Mouse (Mus musculus) intestine, embryonic 15.5 days (tissue): ENCODE measurements at regions not wholly inside any gene's neighbourhood (a gene's known extent, or its start where the extent isn't known, plus 50 kb on each side); places are given as distances from the start of the nearest gene placed in this dataset.

Experiments used
- ATAC-seq: fragments of 200-750 bp; cut with Nextera tagmentation; 2 replicates; pipeline ENCODE4 v1.8.0; 2017; ENCODE audit warnings: moderate TSS enrichment, moderate library complexity
- H3K27ac ChIP-seq: fragments of 300-500 bp; sonication (generic); 2 replicates; pipeline ENCODE4 v1.5.1; 2015; ENCODE audit warnings: mild to moderate bottlenecking, inconsistent platforms
- H3K27me3 ChIP-seq: fragments of 300-500 bp; sonication (generic); replicated peaks from 2 replicates; pipeline ENCODE4 v1.6.1; 2015; ENCODE audit warnings: inconsistent platforms
- H3K36me3 ChIP-seq: fragments of 300-500 bp; sonication (generic); 2 replicates; pipeline ENCODE4 v1.6.1; 2015; ENCODE audit warnings: inconsistent platforms
- H3K4me1 ChIP-seq: fragments of 300-500 bp; sonication (generic); replicated peaks from 2 replicates; pipeline ENCODE4 v1.6.1; 2015; ENCODE audit warnings: inconsistent platforms
- H3K4me2 ChIP-seq: fragments of 300-500 bp; sonication (generic); replicated peaks from 2 replicates; pipeline ENCODE4 v1.6.1; 2015; ENCODE audit warnings: mild to moderate bottlenecking, inconsistent platforms
- H3K4me3 ChIP-seq: fragments of 300-500 bp; sonication (generic); replicated peaks from 2 replicates; pipeline ENCODE4 v1.5.1; 2015; ENCODE audit warnings: inconsistent platforms
- H3K9ac ChIP-seq: fragments of 300-500 bp; sonication (generic); 2 replicates; pipeline ENCODE4 v1.6.1; 2015; ENCODE audit warnings: inconsistent platforms
- H3K9me3 ChIP-seq: fragments of 300-500 bp; sonication (generic); 2 replicates; pipeline ENCODE4 v1.6.1; 2016; ENCODE audit warnings: inconsistent platforms
- WGBS: fragments of 180-500 bp; shearing (Covaris S2); methylation state at CpG from one replicate; pipeline ENCODE4 v1.1.7; 2015; 5-methylcytosine and 5-hydroxymethylcytosine counted together

DNA sequence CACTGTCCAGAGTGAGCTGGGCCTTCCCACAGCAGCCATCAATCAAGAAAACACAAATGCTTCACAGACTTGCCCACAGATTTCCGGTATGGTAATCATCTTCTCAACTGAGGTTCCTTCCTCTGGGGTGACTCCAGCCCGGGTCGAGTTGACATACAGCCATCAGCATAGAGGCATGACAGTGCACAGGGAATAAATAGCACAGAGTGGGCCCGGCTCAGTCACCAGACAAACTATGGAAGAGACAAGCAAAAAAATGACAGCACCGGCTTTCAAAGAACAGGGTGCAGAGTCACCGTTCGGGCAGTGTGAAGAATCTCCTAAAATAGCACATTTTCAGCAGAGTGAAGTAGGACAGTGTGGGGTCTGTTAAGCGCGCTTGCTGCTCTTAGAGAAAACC is 103.7 kb upstream of the Npas2 start:
- no peak overlapping the region for H3K4me2 ChIP-seq
- no peaks in the 10 kb centered on the region for H3K27me3 ChIP-seq
- no peak overlapping the region for H3K4me3 ChIP-seq
- no peaks in the 10 kb centered on the region for H3K36me3 ChIP-seq
- H3K9ac ChIP-seq: no peak overlapping the region
- no peak overlapping the region for H3K27ac ChIP-seq
- H3K9me3 ChIP-seq: no peaks in the 10 kb centered on the region
- WGBS: 62% methylated on average over 9 of the region's 9 CpGs
- H3K4me1 ChIP-seq: no peaks in the 10 kb centered on the region
- no peak for ATAC-seq

GRCm38 (mm10) chr1:39091121-39091520 is 102.4 kb upstream of the Npas2 start:
- WGBS: 85% methylated on average over 8 of the region's 8 CpGs
- ATAC-seq: no peak

DNA sequence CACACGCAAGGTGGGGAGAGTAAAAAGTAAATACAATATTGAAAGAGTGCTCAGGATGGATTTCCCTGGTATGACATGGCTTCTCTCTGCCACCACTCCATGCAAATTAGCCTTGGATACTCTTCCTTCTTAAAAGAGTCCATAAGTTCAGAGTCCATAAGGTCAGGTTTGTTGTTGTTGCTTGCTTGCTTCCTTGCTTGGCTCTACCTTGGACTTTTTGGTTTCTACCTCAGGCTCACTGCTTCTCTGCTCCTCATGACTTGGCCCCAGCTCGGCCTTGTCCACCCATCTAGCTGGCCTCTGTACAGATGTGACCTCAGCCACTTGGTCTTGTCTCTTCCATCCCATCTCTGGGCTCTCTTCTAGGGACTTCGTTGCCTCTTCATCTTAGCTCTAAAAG is 101.9 kb upstream of the Npas2 start:
- Histone ChIP-seq H3K4me3 (no peak overlapping the region), H3K9me3 (no peaks in the 10 kb centered on the region), H3K9ac (no peak overlapping the region), H3K4me2 (no peak overlapping the region), H3K4me1 (no peaks in the 10 kb centered on the region), H3K27ac (no peak overlapping the region), H3K27me3 (no peaks in the 10 kb centered on the region), H3K36me3 (no peaks in the 10 kb centered on the region)
- WGBS: 84% methylated on average over 3 of the region's 3 CpGs
- ATAC-seq: no peak

More at GRCm38 (mm10) chr1:39091121-39091520, 102.4 kb upstream of the Npas2 start:
- no peaks in the 10 kb centered on the region for H3K4me1 ChIP-seq
- H3K9me3 ChIP-seq: no peaks in the 10 kb centered on the region
- H3K9ac ChIP-seq: no peak overlapping the region
- H3K27ac ChIP-seq: no peak overlapping the region
- no peak overlapping the region for H3K4me2 ChIP-seq
- no peaks in the 10 kb centered on the region for H3K36me3 ChIP-seq
- H3K4me3 ChIP-seq: no peak overlapping the region
- H3K27me3 ChIP-seq: no peaks in the 10 kb centered on the region

GRCm38 (mm10) chr1:39093291-39093690 is 100.2 kb upstream of the Npas2 start:
- H3K9me3 ChIP-seq: no peaks in the 10 kb centered on the region
- ATAC-seq: no peak
- H3K27me3 ChIP-seq: no peaks in the 10 kb centered on the region
- no peak overlapping the region for H3K27ac ChIP-seq
- H3K4me3 ChIP-seq: no peak overlapping the region
- 75% methylated on average over 4 of the region's 4 CpGs for WGBS
- no peaks in the 10 kb centered on the region for H3K36me3 ChIP-seq
- H3K4me2 ChIP-seq: no peak overlapping the region
- no peaks in the 10 kb centered on the region for H3K4me1 ChIP-seq
- no peak overlapping the region for H3K9ac ChIP-seq

- 88% methylated on average over 8 of the region's 8 CpGs for WGBS
- H3K4me1 ChIP-seq: no peaks in the 10 kb centered on the region
These were observed 99.5 kb upstream of the Npas2 start for GRCm38 (mm10) chr1:39094001-39094400.

GRCm38 (mm10) chr1:39095901-39096300 is 97.6 kb upstream of the Npas2 start:
- Histone ChIP-seq H3K9ac (no peak overlapping the region), H3K4me1 (no peaks in the 10 kb centered on the region), H3K27ac (no peak overlapping the region), H3K9me3 (no peaks in the 10 kb centered on the region), H3K36me3 (no peaks in the 10 kb centered on the region), H3K27me3 (no peaks in the 10 kb centered on the region), H3K4me3 (no peak overlapping the region), H3K4me2 (no peak overlapping the region)
- no peak for ATAC-seq
- WGBS: 91% methylated on average over 8 of the region's 8 CpGs

More at GRCm38 (mm10) chr1:39094001-39094400, 99.5 kb upstream of the Npas2 start:
- no peaks in the 10 kb centered on the region for H3K9me3 ChIP-seq
- no peak for ATAC-seq
- no peak overlapping the region for H3K9ac ChIP-seq
- no peak overlapping the region for H3K27ac ChIP-seq
- no peak overlapping the region for H3K4me2 ChIP-seq
- no peak overlapping the region for H3K4me3 ChIP-seq
- H3K27me3 ChIP-seq: no peaks in the 10 kb centered on the region
- no peaks in the 10 kb centered on the region for H3K36me3 ChIP-seq

GRCm38 (mm10) chr1:39096726-39097125 is 96.8 kb upstream of the Npas2 start:
- 85% methylated on average over 3 of the region's 3 CpGs for WGBS
- no peaks in the 10 kb centered on the region for H3K4me1 ChIP-seq
- no peak overlapping the region for H3K9ac ChIP-seq
- no peak overlapping the region for H3K27ac ChIP-seq
- H3K36me3 ChIP-seq: no peaks in the 10 kb centered on the region
- H3K4me2 ChIP-seq: no peak overlapping the region
- H3K9me3 ChIP-seq: no peaks in the 10 kb centered on the region
- ATAC-seq: no peak
- H3K27me3 ChIP-seq: no peaks in the 10 kb centered on the region
- no peak overlapping the region for H3K4me3 ChIP-seq

- no peaks in the 10 kb centered on the region for H3K36me3 ChIP-seq
- 88% methylated on average over 10 of the region's 10 CpGs for WGBS
- ATAC-seq: no peak
- H3K27ac ChIP-seq: no peak overlapping the region
- no peak overlapping the region for H3K4me2 ChIP-seq
- H3K9me3 ChIP-seq: no peaks in the 10 kb centered on the region
- H3K9ac ChIP-seq: no peak overlapping the region
- no peaks in the 10 kb centered on the region for H3K27me3 ChIP-seq
- no peak overlapping the region for H3K4me3 ChIP-seq
- H3K4me1 ChIP-seq: no peaks in the 10 kb centered on the region
These were observed 96.0 kb upstream of the Npas2 start for GRCm38 (mm10) chr1:39097499-39097898.

DNA sequence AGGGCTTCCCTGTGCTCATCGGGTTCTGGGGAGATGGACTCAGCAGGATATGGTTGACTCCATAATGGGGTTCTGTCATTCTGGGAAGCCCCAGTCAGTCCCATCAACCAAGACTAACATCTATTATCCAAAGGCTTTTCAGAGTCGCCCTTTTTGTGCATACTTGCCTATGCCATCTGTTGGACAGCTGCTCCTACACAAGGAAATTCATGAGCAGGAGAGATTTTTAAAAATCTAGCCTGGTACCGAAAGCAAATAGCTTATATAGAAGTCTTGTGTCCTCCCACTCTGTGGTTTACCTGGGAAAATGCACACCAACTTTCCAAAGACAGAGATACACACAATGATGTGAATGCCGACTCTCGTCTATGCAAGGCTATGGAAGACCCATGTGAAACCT is 95.4 kb upstream of the Npas2 start:
- Histone ChIP-seq H3K27ac (no peak overlapping the region), H3K4me1 (no peaks in the 10 kb centered on the region), H3K4me3 (no peak overlapping the region), H3K36me3 (no peaks in the 10 kb centered on the region), H3K27me3 (no peaks in the 10 kb centered on the region), H3K9me3 (no peaks in the 10 kb centered on the region), H3K9ac (no peak overlapping the region), H3K4me2 (no peak overlapping the region)
- WGBS: 87% methylated on average over 5 of the region's 5 CpGs
- ATAC-seq: no peak

DNA sequence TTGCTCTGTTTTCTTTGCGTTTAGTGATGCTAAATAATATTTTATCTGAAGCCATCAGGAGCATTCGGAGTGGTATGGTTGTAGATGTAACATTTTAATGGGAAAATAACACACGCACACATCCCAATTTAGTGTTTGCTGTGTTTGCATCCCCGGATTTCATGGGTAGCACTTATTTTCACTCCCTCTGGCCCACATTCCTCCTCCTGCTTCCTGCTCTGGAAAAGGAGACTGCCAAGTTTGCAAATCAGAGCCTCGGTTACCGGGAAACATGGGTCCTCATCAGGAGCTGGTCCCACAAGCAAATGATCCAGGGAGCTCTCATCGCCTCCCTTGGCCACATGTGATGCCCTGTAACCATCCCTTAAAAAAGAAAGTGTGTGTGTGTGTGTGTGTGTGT is 94.3 kb upstream of the Npas2 start:
- no peaks in the 10 kb centered on the region for H3K9me3 ChIP-seq
- no peak overlapping the region for H3K27ac ChIP-seq
- no peaks in the 10 kb centered on the region for H3K4me1 ChIP-seq
- no peaks in the 10 kb centered on the region for H3K36me3 ChIP-seq
- H3K4me2 ChIP-seq: no peak overlapping the region
- WGBS: 86% methylated on average over 7 of the region's 7 CpGs
- no peak overlapping the region for H3K9ac ChIP-seq
- ATAC-seq: no peak
- H3K4me3 ChIP-seq: no peak overlapping the region
- H3K27me3 ChIP-seq: no peaks in the 10 kb centered on the region

DNA sequence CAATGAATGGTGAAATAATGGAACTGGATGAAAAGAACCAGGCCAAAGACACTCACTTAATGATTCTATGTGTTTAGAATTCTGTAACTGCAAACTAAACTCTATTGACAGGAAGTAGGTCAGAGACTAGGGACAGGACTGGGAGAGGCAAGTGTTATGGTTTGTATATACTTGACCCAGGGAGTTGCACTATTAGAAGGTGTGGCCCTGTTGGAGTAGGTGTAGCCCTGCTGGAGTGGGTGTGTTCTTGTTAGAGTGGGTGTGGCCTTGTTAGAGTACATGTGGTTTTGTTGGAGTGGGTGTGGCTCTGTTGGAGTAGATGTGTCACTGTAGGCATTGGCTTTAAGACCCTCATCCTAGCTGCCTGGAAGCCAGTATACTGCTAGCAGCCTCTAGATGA is 93.0 kb upstream of the Npas2 start:
- no peak overlapping the region for H3K27ac ChIP-seq
- no peak overlapping the region for H3K9ac ChIP-seq
- no peaks in the 10 kb centered on the region for H3K27me3 ChIP-seq
- H3K36me3 ChIP-seq: no peaks in the 10 kb centered on the region
- H3K4me3 ChIP-seq: no peak overlapping the region
- no peaks in the 10 kb centered on the region for H3K9me3 ChIP-seq
- H3K4me1 ChIP-seq: no peaks in the 10 kb centered on the region
- no peak overlapping the region for H3K4me2 ChIP-seq
- no peak for ATAC-seq

GRCm38 (mm10) chr1:39102126-39102905 is 91.2 kb upstream of the Npas2 start:
- no peaks in the 10 kb centered on the region for H3K27me3 ChIP-seq
- H3K27ac ChIP-seq: no peak overlapping the region
- no peaks in the 10 kb centered on the region for H3K9me3 ChIP-seq
- no peaks in the 10 kb centered on the region for H3K4me1 ChIP-seq
- H3K9ac ChIP-seq: no peak overlapping the region
- no peak overlapping the region for H3K4me2 ChIP-seq
- H3K4me3 ChIP-seq: no peak overlapping the region
- 83% methylated on average over 8 of the region's 8 CpGs for WGBS
- ATAC-seq: no peak
- H3K36me3 ChIP-seq: no peaks in the 10 kb centered on the region
